Mouse (Mus musculus): ENCODE data around the gene Klk1. TPM values are rescaled to one million over a fixed set of nuclear protein-coding genes. Genes with fewer than 3 reads are reported as not detected.

Gene Klk1
- polyA plus RNA-seq, 1 experiment from 2014 or later, result not detected

DNA sequence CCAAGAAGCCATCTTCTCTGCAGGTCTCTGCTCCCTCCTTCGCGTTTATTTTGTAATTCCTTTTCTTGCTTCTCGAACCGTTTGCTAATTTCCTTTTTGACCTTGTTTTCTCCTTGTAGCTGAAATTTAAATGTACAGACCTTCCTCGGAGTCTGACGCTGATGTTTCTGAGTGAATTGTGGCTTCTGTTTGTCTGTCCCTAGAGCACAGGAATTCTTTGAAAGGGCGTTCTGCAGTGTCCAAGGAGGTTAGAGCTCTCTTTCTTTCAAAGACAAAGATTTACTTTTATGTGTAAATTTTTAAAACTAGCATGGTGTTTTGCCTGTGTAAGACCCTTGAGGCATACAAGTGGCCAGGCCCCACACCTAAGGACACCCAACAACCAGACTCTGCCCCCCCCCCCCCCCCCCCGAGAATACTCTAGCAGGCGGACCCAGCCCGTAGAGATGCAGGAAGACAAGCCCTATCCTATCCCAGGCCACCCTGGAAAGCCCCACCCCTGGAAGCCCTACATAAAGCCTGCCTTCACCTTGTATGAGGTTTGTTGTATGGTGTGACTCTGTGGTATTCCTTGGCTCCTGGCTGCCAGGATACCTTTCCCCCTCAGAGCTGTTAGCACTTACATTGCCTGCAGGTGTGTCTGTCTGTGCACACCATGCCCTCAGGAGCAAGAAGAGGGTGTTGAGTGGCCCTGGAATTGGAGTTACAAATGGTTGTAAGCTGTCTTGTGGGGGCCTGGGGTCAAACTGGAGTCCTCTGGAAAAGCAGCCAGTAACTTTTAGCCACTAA lies 51.5 kb downstream of the Klk1 start:
- H3K9ac ChIP-seq (ENCODE audit: low read depth, low read length), result no peak overlapping the region
- no peak overlapping the region for H3K4me3 ChIP-seq (ENCODE audit: low read depth, low read length)
- no peaks in the 10 kb centered on the region for H3K36me3 ChIP-seq (ENCODE audit: control insufficient read depth, insufficient read depth, low read length)
- DNase-seq (ENCODE audit: low spot score) (no peak), ATAC-seq (ENCODE audit: low FRiP score) (no peak)
- H3K4me1 ChIP-seq (replicated peaks; ENCODE audit: control insufficient read depth, insufficient read depth, low read length), result no peaks in the 10 kb centered on the region
- H3K27ac ChIP-seq (ENCODE audit: low read depth, low read length), result no peak overlapping the region
- no peaks in the 10 kb centered on the region for H3K9me3 ChIP-seq (ENCODE audit: control insufficient read depth, low read length)
- no peak overlapping the region for H3K4me2 ChIP-seq (replicated peaks; ENCODE audit: low read depth, low read length)
- H3K27me3 ChIP-seq (ENCODE audit: control insufficient read depth, insufficient read depth, low read length), result no peaks in the 10 kb centered on the region
- 74% methylated on average over 10 of the region's 10 CpGs for WGBS

DNA sequence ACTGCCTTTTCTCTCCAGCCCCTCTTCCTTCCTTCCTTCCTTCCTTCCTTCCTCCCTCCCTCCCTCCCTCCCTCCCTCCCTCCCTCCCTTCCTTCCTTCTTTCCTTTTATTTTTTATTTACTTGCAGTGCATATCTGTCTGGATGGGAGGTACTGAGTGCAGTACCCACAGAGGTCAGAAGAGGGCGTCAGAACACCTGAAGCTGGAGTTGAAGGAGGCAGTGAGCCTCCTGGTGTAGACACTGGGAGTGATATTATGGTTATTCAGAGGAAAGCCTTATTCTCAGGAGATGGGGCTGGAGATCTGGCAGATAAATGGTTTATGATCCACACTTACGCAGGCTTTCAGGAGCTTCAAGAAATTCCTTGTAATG lies 52.1 kb downstream of the Klk1 start:
- DNase-seq (ENCODE audit: low spot score) (peak; percentile 51), ATAC-seq (ENCODE audit: low FRiP score) (no peak)
- H3K27ac ChIP-seq (ENCODE audit: low read depth, low read length), result no peak overlapping the region
- H3K27me3 ChIP-seq (ENCODE audit: control insufficient read depth, insufficient read depth, low read length), result no peaks in the 10 kb centered on the region
- WGBS, result 48% methylated on average over 2 of the region's 2 CpGs
- no peaks in the 10 kb centered on the region for H3K36me3 ChIP-seq (ENCODE audit: control insufficient read depth, insufficient read depth, low read length)
- H3K4me2 ChIP-seq (replicated peaks; ENCODE audit: low read depth, low read length), result no peak overlapping the region
- H3K9me3 ChIP-seq (ENCODE audit: control insufficient read depth, low read length), result no peaks in the 10 kb centered on the region
- no peak overlapping the region for H3K9ac ChIP-seq (ENCODE audit: low read depth, low read length)
- no peaks in the 10 kb centered on the region for H3K4me1 ChIP-seq (replicated peaks; ENCODE audit: control insufficient read depth, insufficient read depth, low read length)
- H3K4me3 ChIP-seq (ENCODE audit: low read depth, low read length), result no peak overlapping the region

Other genes with a start within 250 kb of the Klk1 start
- not detected in 2 replicates for gene Klk1b9, start 249.3 kb upstream of the Klk1 start, polyA plus RNA-seq (2014; fragmentation: Nextera tagmentation; extraction: Ambion mirVana)
- not detected in 2 replicates for gene Klk1b11, start 229.5 kb upstream of the Klk1 start, polyA plus RNA-seq (2014; fragmentation: Nextera tagmentation; extraction: Ambion mirVana)
- not detected in 2 replicates for gene Klk1b26, start 213.2 kb upstream of the Klk1 start, polyA plus RNA-seq (2014; fragmentation: Nextera tagmentation; extraction: Ambion mirVana)
- not detected in 2 replicates for gene Klk1b27, start 173.1 kb upstream of the Klk1 start, polyA plus RNA-seq (2014; fragmentation: Nextera tagmentation; extraction: Ambion mirVana)
- not detected in 2 replicates for gene Klk1b21, start 123.0 kb upstream of the Klk1 start, polyA plus RNA-seq (2014; fragmentation: Nextera tagmentation; extraction: Ambion mirVana)
- gene Klk1b22, start 112.7 kb upstream of the Klk1 start, polyA plus RNA-seq (2014; fragmentation: Nextera tagmentation; extraction: Ambion mirVana), result not detected in 2 replicates
- not detected in 2 replicates for gene Klk1b16, start 88.6 kb upstream of the Klk1 start, polyA plus RNA-seq (2014; fragmentation: Nextera tagmentation; extraction: Ambion mirVana)
- gene Klk1b24, start 37.1 kb upstream of the Klk1 start, polyA plus RNA-seq (2014; fragmentation: Nextera tagmentation; extraction: Ambion mirVana), result 0.32 TPM in 1 of 2 replicates, not detected in the other
- not detected in 2 replicates for gene Klk1b3, start 27.2 kb upstream of the Klk1 start, polyA plus RNA-seq (2014; fragmentation: Nextera tagmentation; extraction: Ambion mirVana)
- gene Klk1b4, start 17.9 kb upstream of the Klk1 start, polyA plus RNA-seq (2014; fragmentation: Nextera tagmentation; extraction: Ambion mirVana), result not detected in 2 replicates
- gene Klk1b5, start 9.4 kb upstream of the Klk1 start, polyA plus RNA-seq (2014; fragmentation: Nextera tagmentation; extraction: Ambion mirVana), result not detected in 2 replicates
- gene Gm36864, start 10.8 kb downstream of the Klk1 start, polyA plus RNA-seq (2014; fragmentation: Nextera tagmentation; extraction: Ambion mirVana), result not detected in 2 replicates
- gene 1700028J19Rik, start 21.3 kb downstream of the Klk1 start, polyA plus RNA-seq (2014; fragmentation: Nextera tagmentation; extraction: Ambion mirVana), result 0.81 and 1.4 TPM in 2 replicates
- 97.1 and 113 TPM in 2 replicates for gene 2410002F23Rik, start 21.4 kb downstream of the Klk1 start, polyA plus RNA-seq (2014; fragmentation: Nextera tagmentation; extraction: Ambion mirVana)
- gene Acp4, start 32.0 kb downstream of the Klk1 start, polyA plus RNA-seq (2014; fragmentation: Nextera tagmentation; extraction: Ambion mirVana), result not detected in 2 replicates
- not detected in 2 replicates for gene Gm15517, start 36.1 kb downstream of the Klk1 start, polyA plus RNA-seq (2014; fragmentation: Nextera tagmentation; extraction: Ambion mirVana)
- gene Clec11a, start 81.5 kb downstream of the Klk1 start, polyA plus RNA-seq (2014; fragmentation: Nextera tagmentation; extraction: Ambion mirVana), result 2.7 TPM in 2 replicates
- 5.1 and 6.9 TPM in 2 replicates for gene Shank1, start 84.9 kb downstream of the Klk1 start, polyA plus RNA-seq (2014; fragmentation: Nextera tagmentation; extraction: Ambion mirVana)
- gene Syt3, start 158.7 kb downstream of the Klk1 start, polyA plus RNA-seq (2014; fragmentation: Nextera tagmentation; extraction: Ambion mirVana), result 2.4 and 3.5 TPM in 2 replicates
- 1.3 and 1.4 TPM in 2 replicates for gene 1700008O03Rik, start 160.5 kb downstream of the Klk1 start, polyA plus RNA-seq (2014; fragmentation: Nextera tagmentation; extraction: Ambion mirVana)
- gene Lrrc4b, start 203.7 kb downstream of the Klk1 start, polyA plus RNA-seq (2014; fragmentation: Nextera tagmentation; extraction: Ambion mirVana), result 9.1 and 11.4 TPM in 2 replicates
- 1.2 and 2.1 TPM in 2 replicates for gene Aspdh, start 240.0 kb downstream of the Klk1 start, polyA plus RNA-seq (2014; fragmentation: Nextera tagmentation; extraction: Ambion mirVana)
- gene Josd2, start 242.6 kb downstream of the Klk1 start, polyA plus RNA-seq (2014; fragmentation: Nextera tagmentation; extraction: Ambion mirVana), result 57.3 and 59.1 TPM in 2 replicates